Mouse (Mus musculus) spleen, postnatal 36 days (tissue): Measurements from ENCODE around the gene Bnip3.
A peak's percentile ranks its signal among the peaks of the same experiment; 100 is the strongest.

Experiments
- DNase-seq, 2 experiments: peaks; one replicate each; pipeline ENCODE4 v3.0.0; 2022; ENCODE audit warnings: low spot score in 2 of 2, mixed read lengths in 1 of 2

The Bnip3 gene

GRCm38 (mm10) chr7:138909277-138910192 lies at the start of gene Bnip3:
Gene Bnip3 (minus strand): TSS chr7:138909519.
- DNase-seq: peak; percentile 87 to 89

DNA sequence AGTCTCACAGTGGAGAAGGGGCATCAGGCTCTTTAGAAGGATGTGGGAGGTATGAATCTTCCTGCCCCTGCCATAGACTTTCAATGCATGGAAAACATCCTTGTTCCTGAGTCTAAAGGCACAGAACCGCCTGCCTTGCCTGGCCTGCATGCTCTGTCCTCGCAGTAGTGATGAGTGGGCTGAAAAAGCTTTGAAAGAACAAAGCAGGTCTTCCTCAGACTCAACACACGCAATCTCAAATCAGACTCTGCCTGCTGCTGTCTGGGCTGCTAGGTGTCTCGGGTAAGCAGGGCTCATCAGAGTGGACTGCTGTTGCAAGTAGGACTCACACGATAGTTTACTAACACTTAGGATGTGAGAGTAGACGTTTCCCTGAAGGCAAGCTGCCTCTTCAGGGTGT lies 47.8 kb upstream of the Bnip3 start:
- DNase-seq: no peak

DNA sequence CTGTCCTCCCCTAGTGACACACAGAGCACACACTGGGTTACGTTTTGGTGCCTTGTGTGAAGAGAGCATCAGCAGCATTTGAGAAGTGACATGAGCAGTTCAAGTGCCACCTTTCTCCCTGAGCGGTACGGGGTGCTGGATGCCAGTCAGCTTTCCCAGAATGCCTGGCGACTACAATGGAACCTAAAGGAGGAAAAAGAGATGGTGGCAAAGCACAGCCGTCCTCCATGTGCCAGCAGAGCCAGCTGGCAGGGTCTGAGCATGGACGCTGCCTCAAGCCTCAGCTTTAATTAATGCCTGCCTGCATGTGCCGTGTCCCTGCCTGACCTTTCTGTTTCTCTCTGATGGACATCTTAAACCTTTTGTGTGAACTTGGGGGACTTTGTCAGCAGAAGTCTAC lies 46.5 kb upstream of the Bnip3 start:
- DNase-seq: no peak

- no peak for DNase-seq
These were observed 39.0 kb upstream of the Bnip3 start for GRCm38 (mm10) chr7:138948309-138948708.

- DNase-seq: no peak
These were observed 38.4 kb upstream of the Bnip3 start for GRCm38 (mm10) chr7:138947741-138948140.

GRCm38 (mm10) chr7:138945668-138946067 lies 36.3 kb upstream of the Bnip3 start:
- DNase-seq: no peak

GRCm38 (mm10) chr7:138942301-138942700 lies 33.0 kb upstream of the Bnip3 start:
- DNase-seq: no peak

GRCm38 (mm10) chr7:138941571-138941970 lies 32.3 kb upstream of the Bnip3 start:
- DNase-seq: no peak

DNA sequence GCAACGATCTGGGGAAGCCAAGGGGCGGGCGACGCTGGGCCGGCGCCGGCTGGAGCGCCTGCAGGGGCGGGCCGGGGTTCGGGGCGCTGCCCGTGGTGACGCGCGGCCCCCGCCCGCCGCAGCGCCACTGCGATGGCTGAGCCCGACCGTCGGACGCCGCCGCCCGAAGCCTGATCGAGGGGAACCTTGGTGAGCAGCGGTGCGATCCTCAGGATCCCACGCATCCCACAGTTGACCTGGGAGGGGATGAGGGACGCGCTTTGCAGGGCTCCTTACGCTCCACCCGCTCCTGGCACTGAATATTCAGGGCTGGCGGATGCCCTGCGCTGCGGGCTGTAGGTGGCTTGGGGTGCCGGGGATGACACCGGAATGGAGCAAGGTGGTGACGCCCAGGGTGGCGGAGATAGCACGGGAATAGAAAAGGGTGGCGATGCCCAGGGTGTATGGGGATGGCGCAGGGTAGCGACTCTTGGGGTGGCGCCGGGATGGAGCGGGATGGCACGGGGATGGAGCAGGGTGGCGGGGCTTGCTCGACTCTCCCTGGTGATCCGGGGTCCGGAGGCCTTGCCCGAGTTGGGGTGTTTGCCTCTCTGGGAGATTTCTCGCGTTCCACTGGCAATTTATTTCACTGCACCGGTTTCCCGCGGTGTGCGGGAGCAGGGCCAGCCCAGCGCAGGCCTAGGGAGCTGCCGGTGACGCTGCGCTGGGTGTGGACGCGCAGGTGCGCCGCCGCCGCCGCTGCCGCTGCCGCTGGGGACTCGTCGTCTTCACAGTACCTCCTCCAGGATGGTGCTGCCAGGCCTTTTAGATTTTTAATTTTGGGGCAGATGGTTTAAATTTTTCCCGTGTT lies 31.5 kb upstream of the Bnip3 start, which contains the start of gene Jakmip3:
Gene Jakmip3 (plus strand): TSS at position 119 of the 850 bp plus-strand sequence.
- no peak for DNase-seq

GRCm38 (mm10) chr7:138940256-138940611 lies 30.9 kb upstream of the Bnip3 start:
- DNase-seq: no peak

DNA sequence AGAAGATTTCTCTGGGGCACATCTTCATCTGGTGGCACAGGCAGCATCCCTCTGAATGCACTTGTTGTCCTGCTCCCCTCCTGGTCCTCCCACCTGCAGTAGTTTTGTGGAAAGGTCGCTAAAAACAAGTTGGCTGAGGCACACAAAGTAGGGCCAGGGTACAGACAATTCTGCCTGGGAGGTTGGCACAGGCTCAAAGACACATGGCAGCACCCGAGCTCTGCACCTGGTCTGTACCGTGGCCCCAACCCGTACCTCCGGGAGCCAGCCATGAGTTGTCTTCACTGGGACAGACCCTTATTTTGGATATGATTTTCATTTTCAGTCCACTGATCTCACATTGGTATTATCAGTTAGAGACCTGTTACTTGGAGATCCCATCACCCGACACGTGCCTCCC lies 29.7 kb upstream of the Bnip3 start:
- DNase-seq: no peak

DNA sequence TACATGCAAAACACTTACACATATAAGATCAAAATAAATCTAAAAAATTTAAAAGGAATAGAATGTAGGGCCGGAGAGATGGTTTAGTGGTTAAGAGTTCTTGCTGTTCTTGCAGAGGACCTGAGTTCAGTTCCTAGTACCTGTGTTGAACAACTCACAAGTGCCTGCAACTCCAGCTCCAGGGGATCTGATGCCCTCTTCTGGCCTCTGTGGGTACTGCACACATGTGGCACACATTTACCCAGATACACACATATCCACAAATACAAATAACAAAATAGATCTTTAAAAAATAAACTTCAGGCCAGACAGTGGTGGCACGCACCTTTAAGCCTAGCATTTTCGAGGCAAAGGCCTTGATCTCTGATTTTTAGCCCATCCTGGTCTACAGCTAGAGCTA lies 25.2 kb upstream of the Bnip3 start:
- no peak for DNase-seq

GRCm38 (mm10) chr7:138928456-138928855 lies 19.1 kb upstream of the Bnip3 start:
- no peak for DNase-seq

DNA sequence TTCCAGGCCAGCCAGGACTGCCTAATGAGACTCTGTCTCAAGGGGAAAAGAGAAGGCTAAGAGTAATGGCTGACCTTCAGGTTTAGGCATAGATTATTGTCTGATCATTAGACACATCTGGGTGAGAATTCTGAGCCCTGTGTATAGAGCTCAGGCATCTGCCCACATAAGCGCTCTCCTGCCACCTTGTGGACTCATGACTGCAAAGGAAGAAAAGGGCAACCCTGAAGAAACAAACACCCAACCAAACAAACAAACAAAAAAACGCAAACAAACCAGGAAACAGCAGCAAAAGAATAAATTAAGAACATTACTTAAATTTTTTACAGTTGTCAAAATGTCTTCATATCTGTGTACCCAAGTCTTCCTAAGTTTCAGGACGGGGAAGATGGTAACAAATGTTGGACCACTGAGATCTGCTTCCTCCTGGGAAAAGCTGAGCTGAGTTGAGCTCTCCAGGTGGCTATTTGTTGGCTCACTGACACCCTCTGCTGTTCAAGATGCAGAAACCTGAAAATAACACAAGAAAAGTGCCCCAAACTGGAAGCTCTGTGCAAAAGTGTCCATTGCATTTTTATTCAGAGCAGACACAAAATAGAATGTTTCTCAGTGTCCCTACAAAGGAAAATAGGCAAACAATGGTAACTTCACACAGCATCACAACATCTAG lies 14.6 kb upstream of the Bnip3 start:
- DNase-seq: no peak

DNA sequence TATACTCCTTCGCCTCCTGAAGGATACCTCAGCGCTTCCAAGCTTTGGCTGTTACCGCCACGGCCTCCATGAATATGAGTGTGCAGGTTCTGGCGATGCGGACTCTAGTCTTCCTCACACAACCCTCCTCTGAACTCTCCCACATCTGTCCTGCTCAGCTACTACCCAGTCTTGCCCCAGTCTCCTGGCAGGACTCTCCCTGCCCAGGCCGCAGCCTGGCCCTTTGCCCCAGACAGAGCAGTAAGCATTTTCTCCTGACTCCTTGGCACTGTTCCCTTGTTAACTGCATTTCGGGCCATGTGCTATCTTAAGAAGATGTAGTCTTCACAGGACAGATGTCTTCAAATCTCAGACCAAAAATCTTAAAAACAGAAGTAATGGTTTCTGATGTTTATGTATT lies 12.3 kb upstream of the Bnip3 start:
- DNase-seq: no peak

GRCm38 (mm10) chr7:138919156-138919944 lies 10.0 kb upstream of the Bnip3 start:
- DNase-seq: peak; percentile 59 to 64

DNA sequence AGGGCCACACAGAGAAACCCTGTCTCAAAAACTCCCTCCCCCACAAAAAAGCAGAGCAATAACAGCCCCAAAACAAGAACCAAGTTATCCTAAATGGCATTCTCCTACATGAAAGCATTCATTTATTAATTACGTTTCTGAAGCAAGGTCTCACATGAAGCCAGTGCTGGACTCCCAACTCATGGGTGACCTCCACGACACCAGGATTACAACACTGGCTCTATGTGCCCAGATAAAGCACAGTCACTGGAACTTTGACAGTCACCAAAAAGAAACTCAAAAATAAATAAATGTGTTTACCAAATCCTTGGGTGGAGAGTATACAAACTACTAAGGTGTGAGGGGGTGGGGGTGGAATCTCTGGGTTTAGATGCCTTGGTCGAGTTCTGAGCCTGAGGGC lies 4.3 kb upstream of the Bnip3 start:
- DNase-seq: no peak

DNA sequence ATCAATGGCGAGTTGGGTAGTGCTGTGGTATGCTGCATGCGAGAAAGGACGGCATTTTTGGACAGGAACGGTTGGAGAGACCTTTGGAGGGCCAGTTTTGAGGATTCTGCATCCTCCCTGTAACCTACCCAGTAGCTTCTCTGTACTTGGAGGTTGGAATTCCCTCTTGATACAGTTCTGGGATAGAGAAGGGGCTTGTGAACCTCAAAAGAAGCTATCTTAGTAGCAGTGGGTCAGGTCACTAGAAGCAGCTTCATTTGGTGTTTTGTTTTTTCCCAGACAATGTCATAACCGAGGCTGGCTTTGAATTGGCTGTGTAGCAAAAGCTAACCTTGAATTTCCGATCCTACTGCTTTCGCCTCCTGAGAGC lies 859 bp upstream of the Bnip3 start:
- no peak for DNase-seq

DNA sequence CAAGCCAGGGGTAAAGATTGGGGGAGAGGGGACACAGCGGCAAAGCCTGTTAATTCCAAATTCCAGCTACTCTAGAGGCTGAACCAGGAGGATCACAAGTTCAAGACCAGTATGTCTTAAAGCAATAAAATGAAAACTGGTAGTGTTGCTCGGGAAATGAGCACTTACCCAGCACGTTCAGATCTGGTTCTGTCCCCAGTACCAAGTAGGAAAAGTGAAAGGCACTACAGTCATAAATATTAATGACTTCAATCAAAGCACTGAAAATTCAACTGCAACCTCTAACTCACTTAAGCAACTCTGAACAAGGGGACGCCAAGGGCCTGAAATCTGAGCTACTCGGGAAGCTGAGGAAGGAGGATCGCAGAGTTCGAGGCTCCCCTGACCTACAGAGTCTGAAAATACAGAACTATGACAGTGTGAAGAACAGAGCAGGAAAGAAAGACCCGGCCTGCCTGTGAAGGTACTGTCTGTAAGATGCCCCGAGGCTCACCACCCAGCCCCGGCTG lies 497 bp downstream of the Bnip3 start:
- no peak for DNase-seq

- DNase-seq: no peak
These were observed 1.3 kb downstream of the Bnip3 start for GRCm38 (mm10) chr7:138907976-138908375.

GRCm38 (mm10) chr7:138907043-138907442 lies 2.3 kb downstream of the Bnip3 start:
- no peak for DNase-seq
